Mouse (Mus musculus) liver, adult 2 months (tissue): Measurements from ENCODE around the gene Igdcc3.

Source experiments
- CTCF ChIP-seq: fragments of 200-500 bp; IDR thresholded peaks from 2 replicates; pipeline ENCODE4 v1.5.1; 2011; ENCODE audit warnings: low read depth, low read length, control low read depth
- POLR2A ChIP-seq: fragments of 200-500 bp; IDR thresholded peaks from 2 replicates; pipeline ENCODE4 v1.6.1; 2011; ENCODE audit warnings: low read length, control low read depth; ENCODE audit not compliant: insufficient read depth; ENCODE audit errors: extremely low read depth

DNA sequence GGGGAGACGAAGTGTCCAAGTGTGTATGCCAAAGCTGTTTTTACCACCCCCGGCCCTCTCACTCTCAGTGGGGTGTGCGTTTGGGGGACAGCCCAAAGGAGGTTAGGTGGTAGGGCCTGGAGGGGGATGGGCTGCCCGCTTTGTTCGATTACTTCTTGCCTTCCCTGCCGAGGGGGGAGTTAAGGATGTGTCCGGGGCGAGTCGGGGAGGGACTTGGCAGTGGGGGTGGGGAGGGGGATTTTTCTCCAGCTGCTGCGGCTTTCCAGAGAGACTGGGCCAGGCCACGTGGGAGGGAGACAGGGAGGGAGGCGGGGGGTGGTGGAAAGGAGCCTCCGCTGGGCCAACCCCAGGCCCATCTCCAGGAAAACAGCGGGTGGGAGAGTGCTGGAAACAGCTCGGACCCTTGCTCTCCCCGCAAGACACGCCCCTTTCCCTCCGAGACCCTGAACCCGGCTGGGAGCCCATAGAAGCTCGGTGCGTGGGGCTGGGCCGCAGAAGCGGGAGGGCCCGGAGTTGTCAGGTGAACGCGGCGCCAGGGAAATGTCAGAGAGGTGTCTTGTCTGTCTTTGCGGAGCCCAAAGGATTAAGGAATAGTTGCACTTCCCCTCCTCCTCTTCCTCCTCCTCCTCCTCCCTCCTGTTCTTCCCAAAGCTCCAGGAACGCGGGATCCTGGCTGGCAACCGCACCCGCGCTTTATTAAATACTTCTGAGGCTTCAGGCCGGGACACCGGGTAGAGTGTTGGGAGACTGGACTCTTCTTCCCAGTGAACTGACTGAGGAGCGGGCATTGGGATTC is 38.4 kb upstream of the Igdcc3 start:
- TF ChIP-seq POLR2A (no peak), CTCF (no peak)
